Mouse (Mus musculus): ENCODE measurements around the gene Lrrc4c. TPM values are rescaled to one million over a fixed set of nuclear protein-coding genes. Genes with fewer than 3 reads are reported as not detected.

The Lrrc4c gene
- total and polyA plus RNA-seq, 2 experiments from 2014 or later: 0.08 to 0.66 TPM

DNA sequence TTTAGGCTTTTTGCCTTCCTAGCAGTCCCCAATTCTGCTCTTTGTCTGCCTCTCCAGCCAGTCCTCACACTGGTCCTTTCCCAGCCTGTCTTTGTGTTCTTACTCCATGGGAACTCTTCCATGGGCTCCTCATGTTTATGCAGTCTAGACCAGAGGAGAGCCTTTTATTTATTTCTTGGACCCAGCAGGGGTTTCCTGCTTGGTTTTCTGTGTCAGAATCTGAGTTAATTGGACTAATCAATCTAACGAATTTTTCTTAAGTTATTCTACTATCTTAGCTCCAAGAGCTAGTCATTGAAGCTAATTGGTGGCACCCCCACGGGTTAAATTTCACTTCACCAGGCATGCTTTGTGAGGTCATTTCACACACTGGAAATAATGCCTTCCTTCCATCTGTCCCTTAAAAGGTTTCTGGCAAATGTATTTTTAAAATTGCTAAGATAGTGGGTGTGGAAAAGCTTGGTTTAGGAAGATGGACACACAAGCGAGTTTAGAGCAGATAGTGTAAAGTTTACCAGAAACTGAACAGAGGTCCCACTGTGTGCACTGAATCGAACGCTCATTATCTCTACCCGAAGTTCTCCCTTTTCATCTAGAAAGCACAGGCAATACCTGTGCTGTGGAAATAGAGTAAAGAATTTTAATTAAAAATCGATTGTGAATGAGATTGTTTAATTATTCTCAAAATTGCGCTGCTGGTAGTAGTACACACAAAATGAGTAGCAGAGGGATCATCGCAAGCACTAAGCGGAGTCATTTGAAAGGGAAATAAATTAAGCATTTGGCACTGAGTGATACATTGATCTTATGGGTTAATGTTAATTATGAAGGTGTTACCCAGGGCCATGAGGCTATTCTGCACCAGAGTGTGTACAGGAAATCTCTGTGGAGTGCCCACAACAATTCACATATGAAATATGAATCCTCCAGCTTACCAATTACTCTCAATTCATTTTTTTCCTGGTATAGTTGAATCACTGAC, 1226.0 kb downstream of the Lrrc4c start:
- Histone ChIP-seq H3K9ac (replicated peaks; ENCODE audit: low read depth, low read length) (no peak overlapping the region), H3K4me3 (ENCODE audit: low read depth, low read length) (no peak overlapping the region), H3K27me3 (ENCODE audit: control insufficient read depth, insufficient read depth, low read length) (no peaks in the 10 kb centered on the region), H3K4me1 (ENCODE audit: control insufficient read depth, insufficient read depth) (no peaks in the 10 kb centered on the region), H3K4me2 (ENCODE audit: low read depth, low read length) (no peak overlapping the region), H3K36me3 (replicated peaks; ENCODE audit: control insufficient read depth, insufficient read depth, low read length) (no peaks in the 10 kb centered on the region), H3K9me3 (replicated peaks; ENCODE audit: control insufficient read depth, low read length) (no peaks in the 10 kb centered on the region), H3K27ac (ENCODE audit: low read depth) (no peak overlapping the region)
- no peak for DNase-seq (ENCODE audit: low spot score)
- ATAC-seq (ENCODE audit: insufficient read depth, low read depth): no peak
- no peak for TF ChIP-seq CTCF (IDR thresholded peaks at IDR 0.05; ENCODE audit: low read depth)
- TF ChIP-seq EP300 (IDR thresholded peaks at IDR 0.05; ENCODE audit: low read depth): no peak
- 70% methylated on average over 10 of the region's 10 CpGs for WGBS

DNA sequence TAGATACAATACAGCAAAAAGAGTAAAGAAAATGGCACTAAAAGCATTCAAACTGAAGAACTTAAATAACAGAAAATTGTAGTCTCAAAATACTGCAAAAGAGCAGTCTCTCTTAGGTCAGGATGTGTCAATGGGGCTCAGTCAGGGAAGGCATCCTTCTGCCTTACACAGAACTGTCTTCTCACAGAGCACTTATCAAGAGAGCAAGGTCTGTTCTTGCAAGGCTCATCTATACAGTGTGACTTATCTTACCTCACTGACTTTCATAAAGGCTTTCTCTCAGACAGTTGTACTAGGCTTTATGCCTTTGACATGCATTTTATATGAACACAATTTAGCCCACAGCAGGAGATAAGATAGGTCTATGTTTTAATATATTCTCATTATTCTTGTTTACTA, 1226.7 kb downstream of the Lrrc4c start:
- Histone ChIP-seq H3K27ac (ENCODE audit: low read depth) (no peak overlapping the region), H3K4me1 (ENCODE audit: control insufficient read depth, insufficient read depth) (no peaks in the 10 kb centered on the region), H3K4me3 (ENCODE audit: low read depth, low read length) (no peak overlapping the region), H3K9me3 (replicated peaks; ENCODE audit: control insufficient read depth, low read length) (no peaks in the 10 kb centered on the region), H3K9ac (replicated peaks; ENCODE audit: low read depth, low read length) (no peak overlapping the region), H3K36me3 (replicated peaks; ENCODE audit: control insufficient read depth, insufficient read depth, low read length) (no peaks in the 10 kb centered on the region), H3K27me3 (ENCODE audit: control insufficient read depth, insufficient read depth, low read length) (no peaks in the 10 kb centered on the region), H3K4me2 (ENCODE audit: low read depth, low read length) (no peak overlapping the region)
- ATAC-seq (ENCODE audit: insufficient read depth, low read depth): no peak
- DNase-seq (ENCODE audit: low spot score): no peak
- TF ChIP-seq CTCF (IDR thresholded peaks at IDR 0.05; ENCODE audit: low read depth) (no peak), EP300 (IDR thresholded peaks at IDR 0.05; ENCODE audit: low read depth) (no peak)

DNA sequence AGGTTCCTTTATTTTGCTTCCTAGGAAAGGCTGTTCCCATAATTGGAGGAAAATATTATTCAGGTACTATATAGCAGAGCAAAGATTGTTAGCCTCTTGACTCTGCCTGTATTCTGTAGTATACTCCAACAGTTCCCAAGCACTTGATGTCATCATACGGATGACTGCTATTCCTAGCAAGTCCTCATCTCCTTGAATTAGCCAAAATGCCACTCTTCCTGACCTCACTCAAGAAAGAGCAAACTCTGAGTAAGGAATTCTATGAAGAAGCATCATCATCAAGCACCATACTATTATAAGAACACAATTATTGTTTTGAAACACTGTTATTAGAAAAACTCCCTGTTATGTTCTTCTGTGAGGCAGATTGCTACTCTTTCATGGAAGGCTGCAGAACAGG, 1228.0 kb downstream of the Lrrc4c start:
- H3K9me3 ChIP-seq (replicated peaks; ENCODE audit: control insufficient read depth, low read length): no peaks in the 10 kb centered on the region
- no peak overlapping the region for H3K27ac ChIP-seq (ENCODE audit: low read depth)
- no peaks in the 10 kb centered on the region for H3K4me1 ChIP-seq (ENCODE audit: control insufficient read depth, insufficient read depth)
- H3K9ac ChIP-seq (replicated peaks; ENCODE audit: low read depth, low read length): no peak overlapping the region
- H3K4me2 ChIP-seq (ENCODE audit: low read depth, low read length): no peak overlapping the region
- no peaks in the 10 kb centered on the region for H3K27me3 ChIP-seq (ENCODE audit: control insufficient read depth, insufficient read depth, low read length)
- ATAC-seq (ENCODE audit: insufficient read depth, low read depth) (no peak), DNase-seq (ENCODE audit: low spot score) (no peak)
- TF ChIP-seq EP300 (IDR thresholded peaks at IDR 0.05; ENCODE audit: low read depth) (no peak), CTCF (IDR thresholded peaks at IDR 0.05; ENCODE audit: low read depth) (no peak)
- no peak overlapping the region for H3K4me3 ChIP-seq (ENCODE audit: low read depth, low read length)
- WGBS: 65% methylated on average over 1 of the region's 1 CpGs
- no peaks in the 10 kb centered on the region for H3K36me3 ChIP-seq (replicated peaks; ENCODE audit: control insufficient read depth, insufficient read depth, low read length)

DNA sequence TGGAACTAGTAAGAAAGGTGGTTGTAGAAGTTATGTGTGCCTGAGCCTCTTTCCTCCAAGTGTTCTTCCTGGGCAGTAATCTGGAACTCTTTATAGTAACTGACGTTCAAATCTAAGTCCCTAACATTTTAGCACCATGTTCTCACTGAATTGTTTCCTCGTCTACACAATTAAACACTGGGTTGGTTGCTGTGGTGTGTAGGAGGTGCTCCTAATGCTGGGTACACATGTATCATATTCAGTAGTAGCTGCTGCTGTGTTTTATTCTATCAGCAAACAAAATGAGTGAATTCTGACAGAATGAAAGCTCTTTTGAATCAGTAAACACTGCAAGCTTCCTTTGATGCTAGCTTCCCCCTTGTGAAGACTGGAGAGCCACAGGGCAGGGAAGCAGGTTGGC, 1246.5 kb downstream of the Lrrc4c start:
- H3K4me3 ChIP-seq (ENCODE audit: low read depth, low read length): no peak overlapping the region
- no peak for DNase-seq (ENCODE audit: low spot score)
- no peaks in the 10 kb centered on the region for H3K27me3 ChIP-seq (ENCODE audit: control insufficient read depth, insufficient read depth, low read length)
- H3K4me2 ChIP-seq (ENCODE audit: low read depth, low read length): no peak overlapping the region
- H3K9ac ChIP-seq (replicated peaks; ENCODE audit: low read depth, low read length): no peak overlapping the region
- WGBS: 43% methylated on average over 2 of the region's 2 CpGs
- ATAC-seq (ENCODE audit: insufficient read depth, low read depth): no peak
- H3K9me3 ChIP-seq (replicated peaks; ENCODE audit: control insufficient read depth, low read length): no peaks in the 10 kb centered on the region
- H3K36me3 ChIP-seq (replicated peaks; ENCODE audit: control insufficient read depth, insufficient read depth, low read length): no peaks in the 10 kb centered on the region
- H3K4me1 ChIP-seq (ENCODE audit: control insufficient read depth, insufficient read depth): no peaks in the 10 kb centered on the region
- no peak for TF ChIP-seq CTCF (IDR thresholded peaks at IDR 0.05; ENCODE audit: low read depth)
- TF ChIP-seq EP300 (IDR thresholded peaks at IDR 0.05; ENCODE audit: low read depth): no peak
- H3K27ac ChIP-seq (ENCODE audit: low read depth): no peak overlapping the region

DNA sequence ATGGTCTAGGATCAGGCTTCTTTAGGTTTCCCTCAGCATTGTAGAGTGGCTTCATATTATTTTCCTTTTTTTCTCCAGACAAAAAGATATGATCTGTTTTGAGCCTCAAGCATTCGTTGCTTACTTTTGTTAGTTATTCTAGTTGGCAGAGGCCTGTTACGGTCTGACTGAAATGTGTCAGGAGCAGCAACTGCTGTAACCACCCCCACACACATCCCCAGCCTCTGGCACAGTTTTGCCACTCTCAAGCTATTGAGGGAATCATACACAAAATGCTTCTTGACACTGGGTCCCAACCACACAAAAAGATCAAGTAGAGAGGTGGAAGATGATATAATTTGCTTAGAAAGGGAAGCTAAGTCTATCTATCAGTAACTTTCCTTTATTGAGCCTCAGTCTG, 1251.0 kb downstream of the Lrrc4c start:
- H3K36me3 ChIP-seq (replicated peaks; ENCODE audit: control insufficient read depth, insufficient read depth, low read length): no peaks in the 10 kb centered on the region
- no peak overlapping the region for H3K27ac ChIP-seq (ENCODE audit: low read depth)
- H3K27me3 ChIP-seq (ENCODE audit: control insufficient read depth, insufficient read depth, low read length): no peaks in the 10 kb centered on the region
- H3K4me3 ChIP-seq (ENCODE audit: low read depth, low read length): no peak overlapping the region
- no peak for DNase-seq (ENCODE audit: low spot score)
- H3K4me2 ChIP-seq (ENCODE audit: low read depth, low read length): no peak overlapping the region
- H3K9ac ChIP-seq (replicated peaks; ENCODE audit: low read depth, low read length): no peak overlapping the region
- no peaks in the 10 kb centered on the region for H3K4me1 ChIP-seq (ENCODE audit: control insufficient read depth, insufficient read depth)
- no peak for ATAC-seq (ENCODE audit: insufficient read depth, low read depth)
- 65% methylated on average over 2 of the region's 2 CpGs for WGBS
- TF ChIP-seq CTCF (IDR thresholded peaks at IDR 0.05; ENCODE audit: low read depth): no peak
- TF ChIP-seq EP300 (IDR thresholded peaks at IDR 0.05; ENCODE audit: low read depth): no peak
- no peaks in the 10 kb centered on the region for H3K9me3 ChIP-seq (replicated peaks; ENCODE audit: control insufficient read depth, low read length)

DNA sequence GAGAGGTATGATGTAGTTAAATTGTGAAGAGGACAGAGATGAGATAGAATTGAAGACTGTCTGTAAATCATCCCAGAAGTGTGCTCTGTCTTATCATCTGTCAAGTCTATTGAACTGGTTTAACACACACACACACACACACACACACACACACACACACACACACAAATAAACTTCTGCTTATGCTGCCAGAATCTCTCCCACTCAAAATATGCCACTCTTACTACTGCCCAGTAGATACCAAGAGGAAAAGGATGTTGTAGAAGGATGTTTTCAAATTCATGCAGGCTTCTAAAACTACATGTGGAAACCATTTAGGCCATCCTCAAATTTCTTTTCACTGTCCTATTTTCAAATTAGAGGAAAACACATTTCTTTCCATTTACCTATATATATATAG, 1257.0 kb downstream of the Lrrc4c start:
- no peaks in the 10 kb centered on the region for H3K9me3 ChIP-seq (replicated peaks; ENCODE audit: control insufficient read depth, low read length)
- H3K27me3 ChIP-seq (ENCODE audit: control insufficient read depth, insufficient read depth, low read length): no peaks in the 10 kb centered on the region
- no peak overlapping the region for H3K4me2 ChIP-seq (ENCODE audit: low read depth, low read length)
- ATAC-seq (ENCODE audit: insufficient read depth, low read depth): no peak
- H3K4me1 ChIP-seq (ENCODE audit: control insufficient read depth, insufficient read depth): no peaks in the 10 kb centered on the region
- H3K9ac ChIP-seq (replicated peaks; ENCODE audit: low read depth, low read length): no peak overlapping the region
- no peak for TF ChIP-seq CTCF (IDR thresholded peaks at IDR 0.05; ENCODE audit: low read depth)
- TF ChIP-seq EP300 (IDR thresholded peaks at IDR 0.05; ENCODE audit: low read depth): no peak
- H3K36me3 ChIP-seq (replicated peaks; ENCODE audit: control insufficient read depth, insufficient read depth, low read length): no peaks in the 10 kb centered on the region
- no peak for DNase-seq (ENCODE audit: low spot score)
- H3K4me3 ChIP-seq (ENCODE audit: low read depth, low read length): no peak overlapping the region
- H3K27ac ChIP-seq (ENCODE audit: low read depth): no peak overlapping the region
